18 mouse cellular contexts compared by ENCODE assay signal in genomic region chr2:144070479-144070878, GRCm38 (mm10). TPM values are rescaled to one million over a fixed set of nuclear protein-coding genes. Genes with fewer than 3 reads are reported as not detected.
"Had no signal": no experiment of that assay in that cellular context is flagged by ENCODE, and none has a peak within 500 bp of the region (broad histone marks: within the 10 kb centered on the region; RNA-seq: fewer than 3 reads in every experiment).

No protein-coding gene starts in this region.

- H3K27ac ChIP-seq: layer of hippocampus, adult 2 months; liver, embryonic 15.5 days; stomach, postnatal 0 days had no signal

- H3K27me3 ChIP-seq: liver, embryonic 15.5 days had no signal

- H3K9me3 ChIP-seq: liver, embryonic 15.5 days had no signal

- H3K4me1 ChIP-seq: liver, embryonic 15.5 days had no signal

- H3K36me3 ChIP-seq: liver, embryonic 15.5 days had no signal

- H3K9ac ChIP-seq: liver, embryonic 15.5 days had no signal

- H3K4me2 ChIP-seq: liver, embryonic 11.5 days; liver, embryonic 15.5 days; midbrain, embryonic 11.5 days had no signal

- H3K4me3 ChIP-seq: layer of hippocampus, adult 2 months; liver, embryonic 15.5 days had no signal

- DNase-seq: kidney, adult 8-10 months; kidney, postnatal 10 days; kidney, postnatal 4 days; lung, adult 2 months; lung, postnatal 4 days; thymus, postnatal 4 days had no signal

- ATAC-seq: intestine, postnatal 0 days; lung, postnatal 0 days; midbrain, embryonic 16.5 days had no signal

RNA-seq across cellular contexts. Expression of gene Banf2, which starts 37.6 kb away (rescaled TPM):
- total RNA-seq: layer of hippocampus, adult 2 months; layer of hippocampus, postnatal 10 days; megakaryocyte, adult 5-6 weeks had no signal
- polyA plus RNA-seq: intestine, postnatal 0 days; limb, embryonic 11.5 days; liver, embryonic 11.5 days; liver, embryonic 15.5 days; lung, adult 2 months; lung, postnatal 0 days; midbrain, embryonic 11.5 days; midbrain, embryonic 16.5 days; neural tube, embryonic 14.5 days; stomach, postnatal 0 days had no signal
